Mouse (Mus musculus) lung, postnatal 36 days (tissue): ENCODE results near the gene Ankrd35.
"Not testable (repeated sequence)": the region's sequence is repeated elsewhere in the genome, so short reads cannot be mapped to it uniquely, and the experiment has no call there.

Experiments used
- DNase-seq: peaks from one replicate; pipeline ENCODE4 v3.0.0; 2022; ENCODE audit warnings: mixed read lengths

The Ankrd35 gene

DNA sequence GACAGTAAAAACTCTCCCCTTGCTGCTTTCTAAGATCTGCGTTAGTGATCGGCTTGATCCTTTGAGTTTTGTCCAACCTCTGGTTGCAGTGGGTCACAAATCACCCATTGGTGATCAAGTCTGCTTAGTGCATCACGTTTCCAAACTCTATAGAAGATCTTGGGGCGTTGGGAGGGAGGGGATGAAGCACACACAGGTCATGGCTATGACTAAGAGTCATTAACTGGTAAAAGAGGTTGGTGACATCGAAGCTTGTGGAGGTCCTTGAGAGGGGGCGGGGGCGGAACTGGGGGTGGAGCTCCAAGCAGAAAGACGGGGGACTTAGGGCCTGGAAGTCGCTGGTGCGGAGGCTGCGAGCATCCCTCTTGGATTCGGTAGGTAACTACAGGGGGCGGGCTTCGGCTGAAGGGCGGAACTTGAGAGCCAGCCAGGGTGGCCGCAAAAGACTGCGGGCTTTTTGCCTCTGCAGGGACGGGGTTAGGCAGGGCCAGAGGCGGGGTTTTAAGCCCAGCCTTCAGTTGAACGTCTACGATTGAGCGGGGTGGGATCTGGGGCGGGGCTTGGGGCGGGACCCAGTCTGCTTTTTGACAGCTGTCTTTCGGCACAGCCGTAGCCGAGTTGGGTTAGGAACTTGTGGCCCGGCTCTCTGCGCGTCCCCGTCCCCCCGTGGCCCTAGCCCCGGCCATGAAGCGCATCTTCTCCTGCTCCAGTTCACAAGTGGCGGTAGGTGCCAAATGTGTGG lies at the start of gene Ankrd35:
Gene Ankrd35 (plus strand): TSS at position 405 of the 742 bp plus-strand sequence.
- peak; percentile 91 for DNase-seq

DNA sequence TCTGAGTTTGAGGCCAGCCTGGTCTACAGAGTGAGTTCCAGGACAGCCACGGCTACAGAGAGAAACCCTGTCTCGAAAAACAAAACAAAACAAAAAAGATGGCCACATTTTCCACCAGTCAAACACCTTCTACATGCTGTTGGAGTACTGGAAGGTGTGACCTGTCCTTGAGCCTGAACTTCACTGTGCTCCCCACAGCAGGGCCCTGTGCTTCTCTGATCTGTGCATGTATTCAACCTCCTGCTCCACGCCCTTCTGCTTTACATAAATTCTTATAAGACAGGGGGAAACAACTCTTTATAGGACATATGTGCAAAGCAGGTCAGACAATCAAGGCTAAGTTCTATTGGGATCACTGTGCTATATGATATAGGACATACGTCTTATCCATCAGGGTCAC lies 46.7 kb upstream of the Ankrd35 start:
- no peak for DNase-seq

DNA sequence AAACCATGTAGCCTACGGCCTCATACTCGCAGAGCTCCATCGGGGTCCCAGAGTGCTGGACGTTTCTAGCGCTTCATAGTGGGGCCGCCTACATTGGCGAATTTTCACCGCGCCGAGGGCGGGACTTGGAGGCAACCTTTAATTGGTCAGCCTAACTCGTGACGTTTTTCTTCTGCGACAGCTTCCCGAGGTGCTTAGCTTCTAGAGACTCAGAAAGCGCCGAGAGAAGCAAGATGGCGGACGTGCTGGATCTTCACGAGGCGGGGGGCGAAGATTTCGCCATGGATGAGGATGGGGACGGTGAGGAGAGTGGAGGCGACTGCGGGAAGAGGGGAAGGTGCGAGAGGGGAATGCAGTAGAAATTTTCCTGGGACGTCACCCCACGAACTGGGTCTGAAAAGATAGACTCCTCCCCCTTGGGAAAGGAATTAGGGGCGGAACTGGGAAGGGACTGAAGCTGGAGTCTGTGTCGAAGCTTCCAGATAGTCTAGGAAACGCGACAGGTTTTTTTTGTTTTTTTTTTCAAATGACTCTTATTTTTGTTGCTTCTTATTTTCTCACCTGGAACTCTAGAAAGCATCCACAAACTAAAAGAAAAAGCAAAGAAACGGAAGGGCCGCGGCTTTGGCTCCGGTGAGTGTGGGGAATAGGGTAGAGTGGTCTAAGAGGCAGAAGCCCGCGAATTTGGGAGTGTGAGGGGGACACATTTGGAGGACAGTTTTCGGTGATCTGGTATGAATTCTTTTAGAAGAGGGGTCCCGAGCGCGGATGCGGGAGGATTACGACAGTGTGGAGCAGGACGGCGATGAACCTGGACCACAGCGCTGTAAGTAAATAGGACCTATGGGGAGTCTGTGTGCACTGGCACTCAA lies 40.0 kb upstream of the Ankrd35 start, which contains the start of gene Rbm8a:
Gene Rbm8a (plus strand): TSS at position 205 of the 872 bp plus-strand sequence.
- peak; percentile 99 for DNase-seq

DNA sequence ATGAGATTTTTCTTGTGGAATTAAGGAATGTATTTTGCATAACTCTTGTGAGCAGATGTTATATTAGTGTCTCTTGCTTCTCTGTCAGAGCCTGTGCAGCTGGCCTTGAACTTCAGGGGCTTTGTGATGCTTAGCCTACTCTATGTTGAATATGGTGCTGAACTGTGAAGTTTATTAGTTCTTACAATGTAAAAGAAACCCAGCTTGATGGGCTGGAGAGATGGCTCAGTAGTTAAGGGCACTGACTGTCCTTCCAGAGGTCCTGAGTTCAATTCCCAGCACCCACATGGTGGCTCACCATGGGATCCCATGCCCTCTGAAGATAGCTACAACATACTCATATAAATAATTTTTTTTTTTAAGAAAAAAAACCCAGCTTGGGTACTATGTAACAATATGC lies 37.9 kb upstream of the Ankrd35 start:
- DNase-seq = no peak

DNA sequence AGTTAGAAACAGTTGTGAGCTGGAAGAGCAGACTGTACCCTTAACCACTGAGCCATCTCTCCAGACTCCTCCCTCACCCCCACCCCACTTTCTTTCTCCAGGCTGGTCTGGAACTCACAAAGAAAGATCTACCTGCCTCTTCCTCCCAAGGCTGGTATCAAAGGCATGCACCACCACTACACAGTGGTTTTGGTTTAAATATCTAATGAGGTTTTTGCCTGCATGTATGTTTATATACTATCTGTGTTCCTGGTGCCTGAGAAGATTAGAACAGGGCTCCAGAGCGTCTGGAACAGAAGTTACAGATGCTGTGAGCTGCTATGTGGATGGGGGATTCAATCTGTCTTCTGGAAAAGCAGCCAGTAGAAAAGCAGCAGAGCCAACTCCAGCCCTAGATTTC lies 35.9 kb upstream of the Ankrd35 start:
- DNase-seq = no peak

DNA sequence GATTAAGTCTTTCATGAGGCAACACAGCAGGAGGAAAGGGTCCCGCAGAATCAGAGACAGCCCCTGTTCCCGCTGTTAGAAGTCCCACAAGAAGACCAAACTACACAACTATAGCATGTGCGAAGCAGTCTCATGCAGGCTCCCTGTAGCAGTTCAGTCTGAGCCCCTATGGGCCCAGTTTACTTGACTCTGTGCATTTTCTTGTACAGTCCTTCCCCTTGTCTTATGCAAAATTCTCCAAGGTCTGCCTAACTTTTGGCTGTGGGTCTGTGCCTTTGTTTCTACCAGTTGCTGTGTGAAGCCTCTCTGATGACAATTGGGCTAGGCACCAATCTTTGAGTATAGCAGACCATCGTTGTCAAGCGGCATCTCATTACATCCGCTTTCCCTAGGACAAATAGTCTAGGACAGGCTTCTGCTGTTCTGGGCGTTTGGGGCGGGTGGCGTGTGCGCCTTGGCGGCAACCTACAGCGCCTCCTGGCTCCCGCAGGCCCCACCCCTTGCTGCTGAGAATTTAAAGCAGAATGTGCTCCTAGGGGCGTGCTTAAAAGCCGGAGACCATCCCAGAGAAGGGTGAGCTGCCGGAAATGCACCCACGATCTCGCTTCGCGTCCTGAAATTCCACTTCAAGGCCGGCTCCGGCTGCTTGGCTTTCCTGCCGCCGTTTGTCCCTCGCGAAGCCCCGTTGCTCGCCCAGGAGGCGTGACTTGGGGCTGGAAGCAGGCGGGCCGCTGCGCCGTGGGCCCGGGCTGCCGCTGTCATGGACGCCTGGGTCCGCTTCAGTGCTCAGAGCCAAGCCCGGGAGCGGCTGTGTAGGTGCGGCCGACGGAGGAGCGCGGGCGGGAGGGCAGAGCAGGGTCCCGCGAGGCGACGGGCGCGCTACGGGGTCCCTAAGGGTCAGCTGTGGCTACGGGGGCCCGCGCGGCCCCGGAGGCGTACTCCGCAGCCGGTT lies 34.7 kb upstream of the Ankrd35 start, which contains the start of the genes Pex11b and Gm42957:
Gene Pex11b (plus strand): TSS at position 449 of the 952 bp plus-strand sequence.
Gene Gm42957 (plus strand): TSS at position 547 of the 952 bp plus-strand sequence.
- peak; percentile 92 for DNase-seq

DNA sequence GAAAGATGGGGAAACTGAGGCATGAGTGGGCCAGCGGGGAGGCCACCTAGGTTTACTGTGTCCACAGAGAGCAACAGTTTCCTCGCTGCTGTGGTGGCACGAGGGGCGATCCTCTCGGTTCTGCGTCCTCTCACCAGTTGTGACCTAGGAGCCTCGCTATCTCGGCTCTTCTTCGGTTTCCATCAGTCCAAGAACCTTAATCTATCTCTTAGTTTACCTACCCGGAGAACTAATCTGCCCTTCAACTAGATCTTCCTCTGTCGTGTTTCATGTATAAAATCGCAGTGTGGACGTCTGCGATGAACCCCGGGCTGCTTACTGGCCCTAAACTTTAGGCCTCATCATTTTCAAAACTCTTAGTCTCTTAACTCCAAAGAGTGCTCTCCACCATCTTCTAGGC lies 34.0 kb upstream of the Ankrd35 start:
- DNase-seq = no peak

DNA sequence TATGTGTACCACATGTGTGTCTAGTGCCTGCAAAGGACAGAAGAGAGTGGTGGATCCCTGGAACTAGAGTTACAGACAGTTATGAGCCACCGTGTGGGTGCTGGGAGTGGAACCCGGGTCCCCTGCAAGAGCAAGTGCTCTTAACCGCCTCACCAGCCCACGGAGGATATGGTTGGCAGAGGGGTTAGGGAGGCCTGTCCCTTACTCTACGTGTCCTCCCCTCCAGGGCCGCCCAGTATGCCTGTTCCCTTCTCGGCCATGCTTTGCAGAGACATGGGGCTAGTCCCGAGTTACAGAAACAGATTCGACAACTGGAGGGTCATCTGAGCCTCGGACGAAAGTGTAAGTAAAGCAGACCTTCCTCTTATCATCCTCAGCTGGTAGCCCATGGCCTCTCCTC lies 33.5 kb upstream of the Ankrd35 start:
- DNase-seq = no peak

DNA sequence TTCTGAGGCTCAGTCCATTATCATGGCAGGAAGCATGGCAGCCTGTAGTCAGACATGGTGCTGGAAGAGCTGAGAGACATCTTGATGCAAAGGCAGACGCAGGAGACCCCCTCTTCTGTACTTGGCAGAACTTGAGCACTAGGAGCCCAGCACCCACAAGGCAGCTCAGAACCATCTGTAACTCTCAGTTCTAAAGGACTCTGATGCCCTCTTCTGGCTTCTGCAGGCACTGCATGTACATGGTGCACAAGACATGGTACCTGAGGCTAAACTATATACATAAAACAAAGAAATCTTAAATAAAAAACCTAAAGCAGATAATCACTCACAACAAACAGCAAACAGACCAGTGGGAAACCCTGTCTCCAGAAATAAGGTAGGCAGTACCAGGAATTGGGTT lies 30.7 kb upstream of the Ankrd35 start:
- peak; percentile 90 for DNase-seq

DNA sequence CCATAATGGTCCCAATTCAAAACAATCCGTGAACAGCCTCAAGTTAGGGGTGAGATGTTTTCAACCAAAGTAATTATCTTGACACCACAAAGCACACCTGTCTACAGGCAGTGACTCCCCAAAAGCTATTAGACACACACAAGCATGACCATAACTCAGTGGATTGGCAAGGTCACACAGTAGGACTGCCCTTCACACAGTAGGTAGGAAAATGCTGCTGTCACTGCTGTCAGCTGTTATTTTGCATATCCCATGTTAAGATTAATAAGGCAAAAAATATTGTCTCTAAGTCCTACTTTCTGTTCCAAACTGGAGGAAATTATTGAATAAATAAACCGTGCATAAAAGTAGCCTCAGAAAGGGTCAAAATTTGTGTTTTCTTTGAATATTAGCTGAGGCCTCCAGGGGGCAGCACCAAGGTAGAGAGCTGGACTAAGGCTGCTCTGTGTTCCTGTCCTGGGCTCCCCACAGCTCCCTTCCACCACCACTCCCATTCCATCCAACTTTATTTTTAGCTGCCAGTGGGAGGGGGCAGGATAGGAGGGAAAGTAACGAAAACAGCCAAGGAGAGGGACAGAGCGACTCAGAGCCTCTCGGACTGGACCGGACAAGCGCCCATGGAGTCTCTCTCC lies 24.8 kb upstream of the Ankrd35 start, which contains the start of gene Itga10:
Gene Itga10 (plus strand): TSS at position 567 of the 632 bp plus-strand sequence.
- peak; percentile 65 for DNase-seq

DNA sequence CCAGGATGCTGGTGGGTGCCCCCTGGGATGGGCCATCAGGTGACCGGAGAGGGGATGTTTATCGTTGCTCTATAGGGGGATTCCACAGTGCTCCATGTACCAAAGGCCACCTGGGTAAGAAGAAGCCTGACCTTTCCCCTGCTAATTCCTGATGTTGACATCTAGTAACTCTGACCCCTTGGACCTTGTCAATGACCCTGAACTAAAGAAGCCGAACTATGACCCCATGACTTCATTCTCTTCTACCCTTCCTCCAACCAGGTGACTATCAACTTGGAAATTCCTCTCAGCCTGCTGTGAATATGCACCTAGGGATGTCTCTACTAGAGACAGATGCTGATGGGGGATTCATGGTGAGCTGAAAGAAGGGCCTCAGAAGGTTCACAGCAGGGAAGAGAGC lies 22.6 kb upstream of the Ankrd35 start:
- no peak for DNase-seq

DNA sequence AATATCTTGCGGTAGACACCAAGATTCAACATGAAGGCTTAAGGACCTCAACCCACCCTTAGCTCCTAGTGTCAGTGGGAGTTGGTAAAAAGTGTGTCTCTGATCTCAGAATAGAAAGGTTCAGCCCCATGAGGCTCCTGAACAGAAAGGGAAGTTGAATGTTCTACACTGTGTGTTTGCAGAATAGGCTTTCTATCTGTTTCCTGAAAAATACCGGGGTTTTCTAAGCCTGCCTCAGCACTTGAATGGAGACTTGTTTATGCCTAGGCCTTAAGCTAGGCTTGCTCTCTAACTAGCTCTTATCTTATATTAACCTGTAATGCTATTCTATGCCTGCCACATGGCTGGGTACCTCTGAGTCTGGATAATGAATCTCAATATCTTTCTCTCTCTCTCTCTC lies 9.0 kb upstream of the Ankrd35 start:
- DNase-seq = no peak

DNA sequence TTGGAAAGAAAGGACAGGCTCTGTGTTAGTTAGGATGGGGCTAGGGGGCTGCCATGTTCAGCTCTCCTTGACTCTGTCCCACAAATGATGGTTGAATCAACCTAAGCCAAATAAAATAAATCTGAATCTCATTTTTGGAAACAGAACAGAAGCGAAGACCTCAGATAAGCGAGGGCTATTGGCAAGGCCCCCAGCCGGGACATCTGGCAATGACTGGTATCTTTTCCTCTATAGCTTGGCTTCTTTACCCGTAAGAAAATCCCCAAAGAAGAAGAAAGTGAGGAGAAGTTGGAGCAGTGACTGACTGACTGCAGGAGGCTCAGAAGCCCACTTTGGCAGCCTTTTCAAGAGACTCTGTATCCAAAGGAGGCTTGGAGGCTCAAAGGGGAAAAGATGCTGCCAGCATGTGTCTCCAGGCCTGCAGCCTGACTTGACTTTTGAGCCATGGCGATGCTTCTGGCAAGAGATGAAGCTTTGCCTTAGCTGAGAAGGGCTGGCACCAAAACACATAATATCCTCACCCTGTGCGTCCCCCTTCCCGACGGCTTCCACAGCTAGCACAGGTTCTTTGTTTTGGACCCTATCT lies 7.1 kb upstream of the Ankrd35 start:
- no peak for DNase-seq

DNA sequence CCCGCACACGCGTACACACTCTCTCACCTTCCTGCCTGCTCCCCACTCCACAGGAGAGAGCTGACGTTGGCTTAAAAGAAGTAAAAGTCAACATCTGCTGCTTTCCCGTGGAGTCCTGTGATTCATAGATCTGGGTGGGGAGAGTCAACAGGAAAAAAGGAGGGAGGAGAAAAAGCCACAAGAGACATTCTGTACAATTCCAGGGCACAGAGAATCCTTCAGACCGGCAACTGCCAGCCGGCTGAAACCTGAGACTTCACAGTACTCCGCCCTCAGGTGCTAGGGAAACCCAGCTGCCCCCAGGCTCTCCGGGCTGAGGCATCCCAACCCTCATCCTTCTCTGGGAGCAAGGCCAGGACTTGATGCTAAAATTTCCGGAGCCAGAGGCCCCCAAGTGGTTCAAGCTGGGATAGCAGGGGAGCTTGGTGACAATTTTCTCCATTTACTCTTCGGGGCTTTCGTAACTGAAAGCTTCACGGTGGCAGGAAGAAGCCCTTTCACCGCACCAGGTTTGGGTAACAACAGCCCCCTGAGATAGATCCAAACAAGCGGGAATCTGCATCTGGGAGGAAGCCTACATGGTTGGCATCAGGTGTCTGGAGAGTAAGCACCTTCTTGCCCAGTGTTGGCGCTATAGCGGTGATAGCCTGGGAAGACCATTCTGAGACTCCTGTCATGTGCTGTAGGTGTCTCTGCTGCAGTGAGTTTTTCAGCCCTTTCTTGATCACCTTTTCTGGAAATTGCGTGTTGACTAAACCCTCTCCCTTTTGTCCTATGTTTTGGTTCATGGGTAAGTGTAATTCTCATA lies 6.3 kb upstream of the Ankrd35 start:
- peak; percentile 91 for DNase-seq

DNA sequence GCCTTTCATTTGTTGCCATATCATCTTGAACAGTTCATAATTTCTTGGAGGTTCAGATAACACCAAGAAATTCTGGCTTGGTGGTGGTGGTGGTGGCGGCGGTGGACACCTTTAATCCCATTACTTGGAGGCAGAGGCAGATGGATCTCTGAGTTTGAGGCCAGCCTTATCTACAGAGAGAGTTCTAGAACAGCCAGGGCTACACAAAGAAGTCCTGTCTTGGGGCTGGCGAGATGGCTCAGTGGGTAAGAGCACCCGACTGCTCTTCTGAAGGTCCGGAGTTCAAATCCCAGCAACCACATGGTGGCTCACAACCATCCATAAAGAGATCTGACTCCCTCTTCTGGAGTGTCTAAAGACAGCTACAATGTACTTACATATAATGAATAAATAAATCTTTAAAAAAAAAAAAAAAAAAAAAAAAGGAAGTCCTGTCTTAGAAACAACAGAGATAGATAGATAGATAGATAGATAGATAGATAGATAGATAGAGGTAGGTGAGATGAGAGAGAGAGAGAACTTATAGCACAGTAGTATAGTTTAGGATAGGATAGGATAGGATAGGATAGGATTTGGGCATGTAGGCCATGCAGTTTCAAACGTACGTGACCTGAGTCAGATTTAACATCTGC lies 4.1 kb upstream of the Ankrd35 start:
- DNase-seq = not testable (repeated sequence)

DNA sequence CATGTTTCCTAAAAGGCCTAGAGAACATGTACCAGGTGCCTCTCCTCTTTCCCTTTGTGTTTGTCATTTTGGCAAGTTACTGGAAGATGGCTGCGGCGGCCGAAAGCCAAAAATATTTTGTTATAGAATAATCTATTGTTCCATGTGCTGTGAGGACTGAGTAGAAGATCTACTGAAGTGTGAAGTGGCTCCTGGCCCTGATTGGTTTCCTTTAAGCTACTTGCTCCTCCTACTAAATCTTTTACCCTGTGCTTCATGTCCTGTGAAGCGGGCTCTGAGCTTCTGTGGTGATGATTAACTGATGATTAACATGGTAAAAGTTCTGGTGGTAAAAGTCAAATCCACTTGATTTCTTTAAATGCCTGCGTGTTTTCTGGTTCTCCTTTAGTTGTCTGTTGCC lies 3.0 kb upstream of the Ankrd35 start:
- no peak for DNase-seq

DNA sequence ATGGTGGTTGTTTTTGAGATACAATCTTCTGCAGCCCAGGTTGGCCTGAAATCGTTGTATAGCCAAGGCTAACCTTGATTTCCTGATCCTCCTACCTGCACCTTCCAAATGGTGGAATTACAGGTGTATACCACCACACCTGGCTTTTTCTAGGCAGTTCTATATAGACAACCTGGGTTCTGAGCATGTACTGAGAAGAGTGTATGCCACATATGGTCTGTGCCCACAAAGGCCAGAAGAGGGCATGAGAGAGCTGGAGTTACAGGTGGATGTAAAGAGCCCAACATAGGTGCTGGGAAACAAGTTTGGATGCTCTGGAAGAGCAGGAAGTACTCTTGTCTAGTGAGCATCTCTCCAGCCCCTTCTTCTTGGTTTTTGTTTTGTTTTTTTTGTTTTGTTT lies 2.6 kb upstream of the Ankrd35 start:
- DNase-seq = peak; percentile 54

DNA sequence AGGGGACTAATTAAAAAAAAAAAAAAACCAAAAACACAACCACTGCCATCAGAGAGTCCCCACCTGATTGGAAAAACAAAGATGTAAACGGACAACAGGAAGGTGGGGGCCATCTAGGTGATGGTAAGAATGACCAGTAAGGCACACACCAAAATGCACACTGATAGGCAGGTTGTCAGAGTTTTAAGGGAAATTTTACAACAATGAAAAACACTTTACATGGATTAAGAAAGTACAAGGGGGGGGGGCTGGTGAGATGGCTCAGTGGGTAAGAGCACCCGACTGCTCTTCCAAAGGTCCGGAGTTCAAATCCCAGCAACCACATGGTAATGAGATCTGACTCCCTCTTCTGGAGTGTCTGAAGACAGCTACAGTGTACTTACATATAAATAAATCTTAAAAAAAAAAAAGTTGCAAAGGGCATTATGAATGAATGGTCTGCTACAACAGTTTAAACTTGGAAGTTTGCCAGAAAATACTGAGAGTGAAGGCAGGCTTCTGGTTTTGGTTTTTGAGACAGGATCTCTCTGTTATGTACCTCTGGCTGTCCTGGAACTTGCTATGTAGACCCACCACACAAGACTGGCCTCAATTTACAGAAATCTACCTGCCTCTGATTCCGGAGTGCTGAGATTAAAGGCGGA lies 1.4 kb upstream of the Ankrd35 start:
- no peak for DNase-seq

DNA sequence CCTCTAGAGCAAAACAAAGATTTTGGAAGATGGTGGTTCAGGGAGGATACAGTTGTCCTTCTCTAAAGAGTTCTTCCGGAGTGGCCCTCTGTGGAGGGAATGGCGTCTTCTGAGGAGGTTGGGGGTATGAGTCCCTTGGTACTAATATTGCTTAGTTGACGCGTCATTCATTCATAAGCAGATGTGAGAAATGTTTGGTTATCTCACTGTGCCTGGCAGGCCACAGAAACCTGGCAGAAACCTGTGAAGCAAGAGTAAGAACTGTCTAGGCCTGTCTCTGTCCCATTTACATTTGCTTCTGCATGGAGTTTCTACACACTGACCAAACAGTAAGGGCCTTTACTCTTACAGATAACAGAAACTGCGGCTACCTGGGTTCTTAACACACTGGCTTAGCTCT lies 1.6 kb downstream of the Ankrd35 start:
- DNase-seq = no peak

DNA sequence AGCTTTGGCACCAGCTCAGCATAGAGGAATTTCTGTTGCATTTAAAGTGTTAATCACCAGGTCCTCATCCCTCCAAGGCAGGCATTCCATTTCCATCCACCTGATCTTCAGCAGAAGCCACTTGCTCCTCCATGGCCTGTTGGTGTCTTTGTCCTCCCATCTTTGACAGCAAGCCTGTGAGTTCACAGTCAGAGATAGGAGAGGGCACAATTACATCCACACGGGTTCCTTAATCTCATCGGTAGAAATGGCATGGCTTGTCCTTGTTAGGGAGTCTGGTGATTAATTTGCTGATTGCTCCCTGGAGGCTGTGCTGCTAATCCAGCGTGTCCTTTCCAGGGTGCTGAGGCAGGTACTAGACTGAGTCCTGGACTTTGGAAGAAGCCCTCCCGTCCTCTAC lies 3.6 kb downstream of the Ankrd35 start:
- DNase-seq = no peak
